Mouse (Mus musculus): ENCODE results near the gene Lrig1.

DNA sequence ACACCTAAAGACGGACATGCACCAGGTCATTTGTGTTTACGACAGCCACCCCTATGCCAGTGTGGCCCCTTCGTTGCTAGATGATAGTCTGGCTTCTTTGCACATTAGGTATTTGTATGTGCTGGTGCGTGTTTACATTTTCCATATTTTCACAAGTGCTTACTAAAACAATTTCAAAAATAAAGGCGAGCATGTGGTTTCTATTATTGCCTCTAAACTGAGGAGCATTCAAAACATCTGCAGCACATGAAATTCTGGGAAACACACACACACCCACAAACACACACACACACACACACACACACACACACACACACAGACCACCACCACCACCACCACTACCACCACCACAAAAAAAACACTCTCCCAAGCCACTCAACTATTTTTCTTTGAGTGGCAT, 7.3 kb upstream of the Lrig1 start:
- TF ChIP-seq CTCF (IDR thresholded peaks at IDR 0.05; ENCODE audit: low read depth) (no peak), EP300 (optimal IDR thresholded peaks at IDR 0.05) (no peak)
